Mouse (Mus musculus) T-cell, adult 66 days (primary cell): Measurements from ENCODE around the gene Rpap2. TPM values are rescaled to one million over a fixed set of nuclear protein-coding genes. Genes with fewer than 3 reads are reported as not detected.

Experiments
- total RNA-seq, 2 experiments: library from RNA; stranded (reverse); gene quantifications; 3 replicates in 1 of 2; 4 replicates in 1 of 2; pipeline ENCODE4 v1.2.4; 2023

Gene Rpap2
- 10 to 100 TPM; 32.7 to 34.8 TPM for total RNA-seq

GRCm38 (mm10) chr5:107597301-107598077, at the start of gene Rpap2, which contains the start of gene Glmn:
TSS of gene Rpap2 (plus strand) at chr5:107597373.
TSS of gene Glmn (minus strand) at chr5:107597888.

Other genes with a start within 250 kb of the Rpap2 start
- under 1 TPM in 1 of 2 experiments, not detected in 1; 0.52 TPM for gene Ephx4, start 194.6 kb upstream of the Rpap2 start, total RNA-seq
- gene Lpcat2b, start 165.8 kb upstream of the Rpap2 start, total RNA-seq = not detected
- gene Btbd8, start 159.4 kb upstream of the Rpap2 start, total RNA-seq = 1 to 10 TPM; 5.4 to 6.9 TPM
- gene Gm42669, start 89.8 kb upstream of the Rpap2 start, total RNA-seq = under 1 TPM in 1 of 2 experiments, not detected in 1; 0.17 TPM
- under 1 TPM; 0.15 to 0.18 TPM for gene 1700028K03Rik, start 62.7 kb upstream of the Rpap2 start, total RNA-seq
- gene Glmn, start 515 bp downstream of the Rpap2 start, total RNA-seq = 10 to 100 TPM; 15.7 to 16.3 TPM
- gene Gfi1, start 128.7 kb downstream of the Rpap2 start, total RNA-seq = 10 to 100 TPM; 17.6 to 25.3 TPM
- gene Ube2d2b, start 232.7 kb downstream of the Rpap2 start, total RNA-seq = not detected